Mouse (Mus musculus) heart, postnatal 0 days (tissue): Measurements from ENCODE around the gene Pofut1. TPM values are rescaled to one million over a fixed set of nuclear protein-coding genes. Genes with fewer than 3 reads are reported as not detected.
"Not testable (repeated sequence)": the region's sequence is repeated elsewhere in the genome, so short reads cannot be mapped to it uniquely, and the experiment has no call there.

ENCODE experiments used
- ATAC-seq: fragments of 200-750 bp; cut with Nextera tagmentation; 2 replicates; pipeline ENCODE4 v1.8.0; 2017; ENCODE audit warnings: low read depth, moderate number of reproducible peaks, moderate library complexity; ENCODE audit not compliant: insufficient read depth
- DNase-seq: peaks from one replicate; pipeline ENCODE4 v3.0.0-alpha.2; 2016; ENCODE audit warnings: low spot score
- H3K27ac ChIP-seq: fragments of 300-500 bp; sonication (generic); 2 replicates; pipeline ENCODE4 v1.5.1; 2014; ENCODE audit warnings: low read depth, mild to moderate bottlenecking
- H3K27me3 ChIP-seq: fragments of 300-500 bp; sonication (generic); 2 replicates; pipeline ENCODE4 v1.6.1; 2014; ENCODE audit warnings: low read length, mixed read lengths; ENCODE audit not compliant: control insufficient read depth, insufficient read depth
- H3K36me3 ChIP-seq: fragments of 300-500 bp; sonication (generic); replicated peaks from 2 replicates; pipeline ENCODE4 v1.6.1; 2014; ENCODE audit warnings: low read length, mixed read lengths; ENCODE audit not compliant: control insufficient read depth, insufficient read depth
- H3K4me1 ChIP-seq: fragments of 300-500 bp; sonication (generic); 2 replicates; pipeline ENCODE4 v1.6.1; 2014; ENCODE audit warnings: antibody characterized with exemption; ENCODE audit not compliant: control insufficient read depth, insufficient read depth
- H3K4me2 ChIP-seq: fragments of 300-500 bp; sonication (generic); 2 replicates; pipeline ENCODE4 v1.6.1; 2014; ENCODE audit warnings: low read depth, mild to moderate bottlenecking, low read length, moderate library complexity
- H3K4me3 ChIP-seq: fragments of 300-500 bp; sonication (generic); 2 replicates; pipeline ENCODE4 v1.5.1; 2014; ENCODE audit warnings: low read depth, low read length
- H3K9ac ChIP-seq: fragments of 300-500 bp; sonication (generic); replicated peaks from 2 replicates; pipeline ENCODE4 v1.6.1; 2014; ENCODE audit warnings: low read depth, low read length, mixed read lengths
- H3K9me3 ChIP-seq: fragments of 300-500 bp; sonication (generic); replicated peaks from 2 replicates; pipeline ENCODE4 v1.6.1; 2016; ENCODE audit warnings: low read length; ENCODE audit not compliant: control insufficient read depth
- CTCF ChIP-seq: IDR thresholded peaks from 2 replicates; pipeline ENCODE4 v1.5.1; 2016; ENCODE audit warnings: antibody characterized with exemption, control low read depth, low read depth
- EP300 ChIP-seq: IDR thresholded peaks from 2 replicates; pipeline ENCODE4 v1.6.1; 2016; ENCODE audit warnings: antibody characterized with exemption, low read depth
- WGBS: fragments of 180-500 bp; shearing (Covaris S2); extraction: QIAGEN DNeasy Blood & Tissue Kit; methylation state at CpG from one replicate; pipeline ENCODE4 v1.1.7; 2014; 5-methylcytosine and 5-hydroxymethylcytosine counted together
- polyA plus RNA-seq: library from polyadenylated mRNA; unstranded; fragments of >200 nt; fragmentation: Nextera tagmentation; extraction: Ambion mirVana; gene quantifications from 2 replicates; pipeline ENCODE4 v1.2.1, GENCODE M21; 2015
- total RNA-seq: library from RNA; depleted of rRNA; stranded (reverse); fragments of >200 nt; gene quantifications from 2 replicates; pipeline ENCODE4 v1.2.3, GENCODE M21; 2014; ENCODE audit warnings: low replicate concordance

Gene Pofut1
- total and polyA plus RNA-seq, 2 experiments from 2014 or later, result 2.5 to 28.6 TPM

DNA sequence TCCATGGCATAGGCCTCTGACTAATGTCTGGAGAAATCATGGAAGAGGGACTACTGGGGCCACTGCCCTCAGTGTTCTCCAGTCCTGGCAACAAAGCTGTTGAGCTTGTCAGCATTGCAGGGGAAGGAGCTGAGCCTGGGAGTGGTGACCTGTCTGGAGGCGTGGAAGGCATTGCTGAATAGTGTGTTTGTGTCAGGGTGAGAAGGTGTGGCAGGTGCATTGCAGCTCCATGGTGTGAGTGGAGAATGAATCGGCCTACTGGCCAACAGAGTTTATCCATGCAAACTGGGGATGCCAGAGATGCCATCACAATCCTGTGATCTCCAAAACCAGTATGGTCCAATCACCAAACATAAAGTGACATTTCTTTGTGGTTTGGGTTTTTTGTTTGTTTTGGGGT, 15.3 kb downstream of the Pofut1 start:
- Histone ChIP-seq H3K27me3 (no peaks in the 10 kb centered on the region), H3K4me2 (no peak overlapping the region), H3K9me3 (no peaks in the 10 kb centered on the region), H3K4me1 (no peaks in the 10 kb centered on the region), H3K36me3 (peaks cover 12% of the 10 kb centered on the region), H3K4me3 (no peak overlapping the region), H3K27ac (no peak overlapping the region), H3K9ac (no peak overlapping the region)
- DNase-seq, result no peak
- ATAC-seq, result no peak
- WGBS, result 89% methylated on average over 2 of the region's 2 CpGs
- TF ChIP-seq EP300 (no peak), CTCF (no peak)

DNA sequence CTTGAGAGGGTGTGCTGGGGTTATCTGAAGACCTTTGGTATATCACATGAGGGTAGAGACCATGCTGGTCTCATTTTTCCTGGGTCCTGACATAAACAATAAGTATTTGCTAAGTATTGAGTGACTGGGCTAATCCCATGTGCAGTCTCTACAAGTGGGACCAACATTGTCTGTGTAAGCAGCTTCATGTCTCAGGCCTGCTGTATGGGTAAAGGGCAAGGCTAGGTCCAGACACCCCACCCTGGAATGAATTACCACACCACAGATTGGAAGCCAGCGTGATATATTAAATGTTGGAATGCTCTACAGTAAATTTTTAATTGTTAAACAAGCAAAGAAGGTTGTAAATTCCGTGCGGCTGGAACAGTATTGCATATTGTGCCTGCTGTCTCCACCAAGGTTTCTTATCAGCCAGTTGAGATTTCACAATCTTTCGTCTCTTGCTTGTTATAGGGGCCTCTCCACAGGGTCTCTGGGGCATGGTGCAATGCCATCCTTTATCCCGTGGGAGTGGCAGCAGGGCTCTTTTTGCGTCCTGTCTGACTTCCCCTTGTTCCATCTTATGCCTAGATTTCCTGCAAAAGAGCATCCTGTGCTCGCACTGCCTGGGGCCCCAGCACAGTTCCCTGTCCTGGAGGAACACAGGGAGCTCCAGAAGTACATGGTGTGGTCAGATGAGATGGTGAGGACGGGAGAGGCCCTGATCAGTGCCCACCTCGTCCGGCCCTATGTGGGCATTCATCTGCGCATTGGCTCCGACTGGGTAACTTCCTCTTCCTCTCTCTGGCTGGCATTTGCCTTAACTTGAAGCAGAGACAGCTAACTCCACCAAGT, 17.9 kb downstream of the Pofut1 start:
- Histone ChIP-seq H3K9me3 (no peaks in the 10 kb centered on the region), H3K4me3 (no peak overlapping the region), H3K4me2 (no peak overlapping the region), H3K27me3 (no peaks in the 10 kb centered on the region), H3K4me1 (no peaks in the 10 kb centered on the region), H3K27ac (no peak overlapping the region; the same call in 1 of the 2 replicates), H3K36me3 (peaks cover 32% of the 10 kb centered on the region), H3K9ac (no peak overlapping the region)
- ATAC-seq (no peak), DNase-seq (no peak)
- WGBS, result 61% methylated on average over 12 of the region's 12 CpGs
- TF ChIP-seq CTCF (no peak), EP300 (no peak)

DNA sequence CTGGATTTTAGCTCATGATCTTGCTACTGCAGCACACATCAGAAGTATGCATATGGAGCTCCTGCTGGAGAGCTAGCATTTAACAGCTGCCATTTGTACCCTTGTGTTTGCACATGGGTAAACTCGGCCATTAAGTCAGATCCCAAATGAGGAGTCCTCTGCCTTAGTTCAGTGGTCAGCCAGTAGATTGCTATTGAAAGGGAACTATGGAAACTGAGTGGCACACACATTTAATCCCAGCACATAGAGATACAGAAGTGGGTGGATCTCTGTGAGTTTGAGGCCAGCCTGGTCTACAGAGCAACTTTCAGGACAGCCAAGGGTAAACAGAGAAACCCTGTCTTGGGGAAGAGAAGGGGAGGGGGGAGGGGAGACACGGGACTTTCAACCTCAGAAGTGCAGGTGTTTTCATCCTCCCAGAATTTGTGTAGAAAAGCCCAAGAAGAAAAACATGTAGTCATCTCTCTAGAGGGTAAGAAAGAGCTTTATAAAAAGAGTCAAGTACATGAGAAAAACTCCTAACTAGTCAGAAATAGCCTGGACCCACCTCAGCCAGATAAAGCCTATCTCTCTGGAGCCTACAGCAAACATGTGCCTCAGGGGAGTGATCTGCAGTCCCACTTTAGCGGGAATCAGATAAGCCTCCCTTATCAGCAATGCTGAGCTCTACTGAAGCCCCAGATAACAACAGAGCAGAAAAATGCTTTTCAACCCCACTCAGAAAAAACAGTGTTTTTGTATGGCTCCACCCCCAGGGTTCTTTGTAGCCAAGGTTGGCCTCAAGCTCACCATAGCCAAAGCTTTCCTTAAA, 18.7 kb downstream of the Pofut1 start:
- H3K9me3 ChIP-seq, result no peaks in the 10 kb centered on the region
- H3K27ac ChIP-seq, result no peak overlapping the region; the same call in 1 of the 2 replicates

DNA sequence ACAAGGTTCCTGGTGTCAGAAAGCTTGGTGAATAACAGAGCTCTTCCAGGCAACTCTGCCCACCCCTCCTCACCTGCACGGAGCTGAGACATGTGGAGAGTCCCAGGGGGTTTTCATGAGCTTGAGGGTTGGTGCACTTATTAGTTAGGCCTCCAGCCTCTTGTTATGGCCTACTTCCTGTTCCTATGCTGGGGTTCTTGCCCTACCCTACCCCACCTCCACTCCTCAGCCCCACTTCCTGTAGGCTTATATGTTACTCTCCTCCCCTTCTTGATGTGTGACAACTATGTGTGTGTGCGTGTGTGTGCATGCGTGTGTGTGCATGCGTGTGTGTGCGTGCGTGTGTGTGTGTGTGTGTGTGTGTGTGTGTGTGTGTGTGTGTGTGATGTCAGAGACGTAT, 21.7 kb downstream of the Pofut1 start:
- H3K36me3 ChIP-seq, result peaks cover 57% of the 10 kb centered on the region
- DNase-seq (no peak), ATAC-seq (no peak)
- H3K9me3 ChIP-seq, result no peaks in the 10 kb centered on the region
- no peak overlapping the region for H3K4me3 ChIP-seq
- no peaks in the 10 kb centered on the region for H3K4me1 ChIP-seq
- no peak overlapping the region for H3K4me2 ChIP-seq
- TF ChIP-seq CTCF, result no peak
- TF ChIP-seq EP300, result no peak
- H3K9ac ChIP-seq, result no peak overlapping the region
- 86% methylated on average over 7 of the region's 7 CpGs for WGBS
- H3K27ac ChIP-seq, result no peak overlapping the region
- H3K27me3 ChIP-seq, result no peaks in the 10 kb centered on the region

More for the DNA sequence above, 18.7 kb downstream of the Pofut1 start:
- Histone ChIP-seq H3K4me2 (no peak overlapping the region), H3K4me3 (no peak overlapping the region), H3K36me3 (peaks cover 33% of the 10 kb centered on the region), H3K27me3 (no peaks in the 10 kb centered on the region), H3K9ac (no peak overlapping the region), H3K4me1 (no peaks in the 10 kb centered on the region)
- DNase-seq, result no peak
- ATAC-seq, result no peak
- 47% methylated on average over 3 of the region's 3 CpGs for WGBS
- TF ChIP-seq EP300, result no peak
- no peak for TF ChIP-seq CTCF

DNA sequence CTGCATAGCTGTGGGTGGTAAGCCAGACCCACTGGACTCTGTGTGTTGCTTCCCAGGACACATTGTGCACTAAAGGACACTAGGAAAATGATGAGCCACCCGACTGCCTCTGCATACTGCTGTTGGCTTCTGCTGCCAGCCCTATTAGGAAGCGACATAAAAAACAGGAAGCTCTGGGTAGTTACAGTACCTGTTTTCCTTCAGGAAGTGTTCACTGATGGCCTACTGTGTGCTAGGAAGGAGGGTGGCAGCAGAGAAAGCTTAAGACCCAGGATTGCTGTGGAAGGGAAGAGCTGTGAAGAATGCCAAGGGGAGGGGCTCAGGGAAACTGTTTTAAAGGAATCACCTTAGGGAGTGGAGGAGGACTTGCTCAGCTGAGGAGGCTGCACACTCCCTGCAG, 26.0 kb downstream of the Pofut1 start:
- Histone ChIP-seq H3K27ac (no peak overlapping the region), H3K9ac (no peak overlapping the region), H3K4me2 (no peak overlapping the region), H3K27me3 (no peaks in the 10 kb centered on the region), H3K36me3 (peaks cover 42% of the 10 kb centered on the region), H3K9me3 (no peaks in the 10 kb centered on the region), H3K4me3 (no peak overlapping the region), H3K4me1 (no peaks in the 10 kb centered on the region)
- no peak for TF ChIP-seq EP300
- no peak for TF ChIP-seq CTCF
- DNase-seq (no peak), ATAC-seq (no peak)
- WGBS, result 78% methylated on average over 2 of the region's 2 CpGs

DNA sequence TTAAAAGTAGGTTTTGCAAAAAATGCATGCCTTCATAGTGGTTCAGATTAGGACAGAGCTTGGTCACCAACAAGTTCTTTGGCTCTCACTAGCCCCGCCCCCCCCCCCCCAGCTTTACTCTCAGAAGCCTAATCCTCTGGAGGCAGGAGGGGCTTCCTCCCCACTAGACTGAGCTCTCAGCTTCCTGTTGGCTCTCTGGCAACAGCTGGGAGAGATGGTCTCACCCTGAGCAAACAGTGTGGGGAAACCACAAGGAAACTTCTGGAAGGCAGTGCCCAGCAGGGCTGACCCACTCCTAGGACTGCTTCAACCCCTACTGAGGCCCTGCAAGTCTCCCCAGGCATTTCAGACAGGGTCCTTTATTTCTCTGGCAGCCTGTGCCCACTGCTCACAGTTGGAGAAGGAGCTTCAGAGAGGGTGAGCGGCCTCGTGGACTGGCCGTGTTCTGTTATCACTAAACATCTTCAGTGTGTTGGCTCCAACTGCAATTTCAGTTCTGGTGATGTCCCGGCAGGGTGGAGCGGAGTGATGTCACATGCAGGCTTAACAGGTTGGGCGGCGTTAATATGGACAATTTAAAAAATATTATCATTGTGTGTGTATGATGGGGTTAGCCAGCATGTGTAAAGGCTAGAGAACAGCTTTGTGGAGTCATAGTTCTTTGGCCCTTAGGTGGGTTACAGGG, 29.0 kb downstream of the Pofut1 start:
- not testable (repeated sequence) for DNase-seq, ATAC-seq, H3K4me1 ChIP-seq, H3K27ac ChIP-seq, H3K4me2 ChIP-seq, H3K4me3 ChIP-seq, H3K9me3 ChIP-seq, H3K27me3 ChIP-seq, H3K9ac ChIP-seq
- WGBS, result 56% methylated on average over 8 of the region's 8 CpGs
- peaks cover 20% of the 10 kb centered on the region for H3K36me3 ChIP-seq

DNA sequence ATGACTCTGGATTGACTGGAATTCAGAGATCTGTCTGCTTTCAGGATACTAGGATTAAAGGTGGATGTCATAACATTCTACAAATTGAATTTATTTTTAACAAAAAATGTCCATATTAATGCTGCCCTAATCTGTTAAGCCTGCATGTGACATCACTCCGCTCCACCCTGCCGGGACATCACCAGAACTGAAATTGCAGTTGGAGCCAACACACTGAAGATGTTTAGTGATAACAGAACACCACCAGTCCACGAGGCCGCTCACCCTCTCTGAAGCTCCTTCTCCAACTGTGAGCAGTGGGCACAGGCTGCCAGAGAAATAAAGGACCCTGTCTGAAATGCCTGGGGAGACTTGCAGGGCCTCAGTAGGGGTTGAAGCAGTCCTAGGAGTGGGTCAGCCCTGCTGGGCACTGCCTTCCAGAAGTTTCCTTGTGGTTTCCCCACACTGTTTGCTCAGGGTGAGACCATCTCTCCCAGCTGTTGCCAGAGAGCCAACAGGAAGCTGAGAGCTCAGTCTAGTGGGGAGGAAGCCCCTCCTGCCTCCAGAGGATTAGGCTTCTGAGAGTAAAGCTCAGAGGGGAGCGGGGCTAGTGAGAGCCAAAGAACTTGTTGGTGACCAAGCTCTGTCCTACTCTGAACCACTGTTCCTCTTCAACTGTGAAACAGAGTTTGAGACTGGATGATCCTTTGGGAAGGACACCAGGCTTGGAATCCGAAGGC, 33.0 kb downstream of the Pofut1 start:
- not testable (repeated sequence) for H3K4me1 ChIP-seq, H3K4me2 ChIP-seq, ATAC-seq, H3K36me3 ChIP-seq, H3K9me3 ChIP-seq, H3K4me3 ChIP-seq, DNase-seq, H3K9ac ChIP-seq, H3K27me3 ChIP-seq, H3K27ac ChIP-seq
- 67% methylated on average over 6 of the region's 6 CpGs for WGBS
